Mouse (Mus musculus) ovary, postnatal 36 days (tissue): ENCODE results near the gene Tnrc6b.
A peak's percentile ranks its signal among the peaks of the same experiment; 100 is the strongest.

Experiments used
- DNase-seq: peaks from one replicate; pipeline ENCODE4 v3.0.0; 2022; ENCODE audit warnings: low spot score, mixed read lengths

Tnrc6b gene

DNA sequence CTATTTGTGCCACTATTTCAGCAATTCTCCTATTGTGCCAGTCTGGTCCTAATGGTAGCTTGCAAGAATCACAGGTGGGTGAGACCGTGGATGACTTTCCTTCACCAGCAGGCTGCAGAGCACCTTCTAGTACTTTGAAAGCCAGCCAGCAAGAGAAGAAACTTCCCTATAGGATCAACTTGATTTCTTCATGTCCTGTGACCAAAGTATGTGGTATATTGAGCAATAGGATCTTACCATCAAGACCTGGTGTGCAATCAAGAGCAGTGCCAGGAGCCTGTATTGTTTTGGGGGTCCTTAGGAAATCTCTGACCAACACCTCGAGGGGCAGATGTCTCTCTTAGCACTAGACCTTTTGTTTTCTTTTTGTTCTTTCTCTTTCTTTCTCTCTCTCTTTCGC is 81.4 kb downstream of the Tnrc6b start:
- no peak for DNase-seq

DNA sequence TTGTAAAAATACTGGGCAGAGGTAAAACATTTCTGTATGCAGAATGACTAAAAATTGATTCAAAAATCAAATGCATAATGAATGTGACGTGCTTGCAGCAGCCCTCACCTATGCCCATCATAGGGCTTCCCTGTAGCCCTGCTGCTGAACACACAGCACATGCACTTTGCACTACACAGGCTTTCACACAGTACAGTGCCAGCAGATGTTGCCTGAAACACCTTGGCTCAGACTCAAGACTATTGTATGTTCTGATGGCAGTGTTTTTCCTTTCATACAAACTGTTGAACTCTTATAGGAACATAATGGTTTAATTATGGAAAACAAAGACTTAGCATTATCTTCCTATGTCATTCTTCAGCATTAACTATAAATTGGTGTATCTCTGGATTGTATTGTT is 84.0 kb downstream of the Tnrc6b start:
- no peak for DNase-seq

DNA sequence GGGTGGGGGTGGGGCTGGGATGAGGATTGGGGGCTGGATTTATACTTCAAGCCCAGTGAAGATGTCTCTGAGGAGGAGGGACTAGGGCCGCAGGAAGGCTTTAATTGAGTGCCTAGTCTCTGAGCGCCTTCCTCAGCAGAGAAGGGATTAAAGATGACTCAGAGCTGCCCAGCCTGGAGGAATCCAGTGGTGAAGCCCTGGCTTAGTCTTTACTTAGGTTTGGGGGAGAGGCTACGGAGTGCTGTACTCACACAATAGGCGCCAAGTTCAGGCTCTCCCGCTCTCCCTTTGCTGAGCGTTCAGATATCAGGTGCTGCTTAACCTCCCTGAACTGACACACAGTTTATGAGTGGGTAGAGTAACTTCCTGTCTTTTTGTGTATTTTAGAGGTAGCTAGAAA is 86.6 kb downstream of the Tnrc6b start:
- DNase-seq: peak; percentile 24

DNA sequence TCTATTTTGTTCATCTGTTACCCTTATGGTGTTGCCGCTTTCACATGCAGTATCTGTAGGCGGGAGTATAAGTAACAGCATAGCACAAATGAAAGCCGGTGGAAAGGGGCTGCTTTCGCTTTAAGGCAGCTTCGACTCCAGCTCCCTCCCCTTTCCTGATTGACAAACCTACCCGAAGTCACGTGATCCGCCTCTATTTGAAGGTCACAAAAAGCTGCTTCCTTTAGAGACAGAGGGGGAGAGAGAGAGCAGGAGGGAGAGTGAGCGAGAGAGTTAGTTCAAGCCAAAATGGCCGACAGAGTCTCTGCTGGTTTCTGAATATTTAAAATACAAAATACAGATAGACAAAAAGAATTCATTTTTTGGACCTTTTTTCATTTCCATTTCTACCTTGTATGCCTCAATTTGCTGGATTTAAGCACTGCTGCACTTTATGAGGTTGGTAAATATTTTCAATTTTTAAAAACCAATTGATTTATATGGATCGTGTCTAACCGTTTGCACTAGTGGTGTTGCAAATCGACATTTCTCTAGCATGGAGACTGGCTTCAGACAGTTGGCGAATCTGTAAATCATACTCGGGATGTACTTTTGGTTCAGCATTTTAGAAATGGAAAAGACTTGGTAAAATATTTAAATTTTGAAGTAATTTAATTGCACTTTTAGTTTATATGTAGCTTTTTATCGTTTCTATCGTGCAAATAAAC is 87.4 kb downstream of the Tnrc6b start:
- peak; percentile 71 for DNase-seq

DNA sequence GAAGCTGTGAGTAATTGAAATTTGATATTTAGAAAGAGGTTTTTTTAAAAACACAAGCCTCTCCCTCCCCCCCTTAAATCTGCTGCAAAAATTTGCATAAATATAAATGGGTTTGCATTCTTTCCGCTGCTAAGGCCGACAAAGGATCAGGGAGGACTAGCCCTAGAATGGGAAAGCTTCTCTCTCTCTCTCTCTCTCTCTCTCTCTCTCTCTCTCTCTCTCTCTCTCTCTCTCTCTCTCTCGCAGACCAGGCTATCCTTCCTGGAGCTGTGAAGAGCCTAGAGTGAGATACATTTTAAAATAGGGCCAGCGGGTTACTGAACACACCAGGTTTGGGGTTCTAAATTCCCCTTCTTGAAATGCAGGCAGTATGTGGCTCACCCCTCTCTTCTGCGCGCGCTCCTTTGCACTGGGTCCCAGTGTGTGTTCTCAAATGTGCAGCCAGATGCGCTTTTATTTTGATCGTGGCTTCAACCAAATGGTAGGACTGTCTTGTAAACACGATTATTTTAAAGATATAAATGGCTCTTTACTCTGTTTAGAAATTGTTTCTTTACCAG is 88.0 kb downstream of the Tnrc6b start:
- peak; percentile 26 for DNase-seq

DNA sequence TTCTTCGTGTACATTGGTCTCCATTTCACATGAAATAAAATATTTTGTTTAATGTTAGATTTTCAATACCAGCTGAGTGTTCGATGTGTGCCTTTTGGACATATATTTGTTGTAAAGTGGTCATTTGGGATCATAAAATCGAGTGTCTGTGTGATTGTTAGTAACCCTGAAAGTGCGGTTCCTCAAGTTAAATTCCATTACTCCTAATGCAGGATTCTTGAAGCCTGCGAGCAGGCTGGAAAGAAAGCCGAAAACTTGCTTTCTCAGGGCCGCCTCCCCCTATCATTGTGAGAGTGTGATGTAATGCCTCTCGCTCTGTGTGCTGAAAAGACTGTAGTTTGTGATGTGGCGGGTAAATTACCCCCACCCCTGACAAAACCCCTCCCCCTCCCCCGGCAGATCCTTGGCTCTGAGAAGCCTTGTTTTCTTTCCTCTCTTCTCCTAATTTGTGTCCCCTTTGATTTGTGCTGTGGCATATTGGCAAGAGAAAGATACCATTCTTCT is 88.6 kb downstream of the Tnrc6b start:
- peak; percentile 24 for DNase-seq

DNA sequence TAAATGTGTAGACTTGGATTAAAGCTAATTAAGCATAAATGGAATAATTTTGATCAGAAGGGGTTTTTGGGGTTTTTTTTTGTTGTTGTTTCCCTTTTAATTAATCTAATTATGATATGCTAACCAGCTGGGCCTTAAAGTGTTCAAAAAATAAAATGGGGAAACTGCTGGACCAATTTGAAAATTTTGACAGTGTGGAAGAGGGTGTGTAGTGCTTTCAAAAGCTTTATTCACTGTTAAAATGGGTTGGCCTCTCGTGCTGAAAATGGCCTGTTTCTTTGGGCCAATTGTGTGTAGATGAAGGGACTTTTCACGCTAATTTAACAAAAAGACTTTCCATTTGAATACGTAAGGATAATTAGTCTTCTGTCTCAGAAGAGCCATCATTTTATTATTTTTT is 89.1 kb downstream of the Tnrc6b start:
- DNase-seq: no peak

DNA sequence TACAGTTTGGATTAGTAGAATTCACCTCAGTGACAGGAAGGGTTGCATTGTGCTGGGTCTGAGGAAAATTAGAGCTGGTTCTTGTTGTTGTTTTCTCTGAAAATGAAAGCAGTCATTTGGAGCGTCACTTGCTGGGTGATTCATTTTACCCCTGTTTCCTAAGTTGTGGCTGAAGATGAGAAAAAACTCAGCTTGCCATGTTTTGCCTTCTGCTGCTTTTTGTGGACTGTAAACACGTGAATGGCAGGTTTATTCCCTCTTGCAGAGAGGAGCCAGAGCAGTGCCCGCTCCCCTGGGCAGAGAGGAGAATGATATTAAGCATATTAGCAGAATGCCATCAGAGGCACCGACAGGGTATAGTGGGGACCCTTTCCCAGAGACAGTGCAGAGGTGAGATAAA is 89.7 kb downstream of the Tnrc6b start:
- DNase-seq: no peak

DNA sequence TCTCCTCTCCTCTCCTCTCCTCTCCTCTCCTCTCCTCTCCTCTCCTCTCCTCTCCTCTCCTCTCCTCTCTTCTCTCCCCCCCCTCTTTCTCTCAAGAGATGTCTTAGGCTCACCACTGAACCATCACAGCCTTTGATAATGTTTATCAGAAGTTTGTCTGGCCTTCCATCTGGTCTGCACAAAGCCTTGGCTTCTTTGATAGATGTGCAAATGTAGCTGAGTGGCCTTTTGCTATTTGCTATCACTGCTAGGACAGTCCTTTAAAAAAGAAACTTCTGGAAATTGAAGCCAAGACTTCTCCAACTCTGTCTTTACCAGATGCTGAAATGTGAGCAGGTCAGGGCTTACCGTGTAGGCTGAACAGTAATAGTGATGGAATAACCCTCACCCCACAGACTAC is 90.5 kb downstream of the Tnrc6b start:
- DNase-seq: no peak

DNA sequence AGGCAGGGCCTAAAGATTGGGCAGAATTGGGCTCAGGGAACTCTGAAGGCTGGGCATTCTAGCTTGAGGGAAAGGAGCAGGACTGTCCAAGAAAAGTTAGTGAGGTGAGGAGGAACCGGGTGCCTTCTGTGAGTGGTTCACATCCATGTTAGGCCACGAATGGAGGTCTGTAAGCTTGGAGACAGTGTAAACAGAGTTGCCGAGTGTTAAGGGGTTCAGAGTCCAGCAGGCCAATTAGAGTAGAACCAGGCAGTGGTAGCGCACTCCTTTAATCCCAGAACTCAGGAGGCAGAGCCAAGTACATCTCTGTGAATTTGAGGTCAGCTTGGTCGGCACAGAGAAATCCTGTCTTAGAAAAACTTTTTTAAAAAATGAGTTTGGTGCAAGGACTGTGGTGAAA is 96.0 kb downstream of the Tnrc6b start:
- no peak for DNase-seq

DNA sequence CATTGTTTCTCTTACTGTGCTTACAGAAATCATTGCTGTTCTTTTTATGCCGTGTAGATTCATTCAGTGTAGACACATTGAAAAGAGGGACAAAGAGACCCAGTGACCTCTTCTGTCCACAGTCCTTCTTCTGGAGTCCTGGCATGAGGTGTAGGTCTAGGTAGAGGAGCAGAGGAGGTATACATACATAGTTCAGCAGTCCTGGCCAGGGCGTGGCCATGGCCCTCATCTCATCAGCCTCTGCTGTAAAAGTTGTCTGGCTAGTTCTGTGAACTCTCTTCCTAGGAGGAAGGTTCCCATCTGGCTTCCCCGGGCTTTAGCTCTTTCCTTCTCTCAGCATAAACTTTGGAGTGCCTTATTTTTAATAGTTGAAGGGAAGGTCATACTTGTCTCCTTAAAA is 99.1 kb downstream of the Tnrc6b start:
- DNase-seq: no peak

DNA sequence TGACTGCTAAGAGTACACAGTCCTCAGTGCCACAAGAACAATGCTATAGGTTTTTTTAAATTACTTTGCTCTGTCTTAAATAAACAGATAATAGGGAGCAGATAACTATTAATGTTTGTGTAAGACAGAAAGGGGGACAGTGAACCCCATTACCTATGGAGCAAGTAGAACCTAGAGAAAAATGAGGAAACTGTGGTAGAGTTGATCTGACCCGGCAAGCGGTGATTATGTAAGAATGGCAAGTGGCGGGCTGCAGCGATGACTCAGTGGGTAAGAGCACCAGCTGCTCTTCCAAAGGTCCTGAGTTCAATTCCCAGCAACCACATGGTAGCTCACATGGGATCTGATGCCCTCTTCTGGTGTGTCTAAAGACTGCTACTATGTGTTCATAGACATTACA is 101.7 kb downstream of the Tnrc6b start:
- DNase-seq: no peak

DNA sequence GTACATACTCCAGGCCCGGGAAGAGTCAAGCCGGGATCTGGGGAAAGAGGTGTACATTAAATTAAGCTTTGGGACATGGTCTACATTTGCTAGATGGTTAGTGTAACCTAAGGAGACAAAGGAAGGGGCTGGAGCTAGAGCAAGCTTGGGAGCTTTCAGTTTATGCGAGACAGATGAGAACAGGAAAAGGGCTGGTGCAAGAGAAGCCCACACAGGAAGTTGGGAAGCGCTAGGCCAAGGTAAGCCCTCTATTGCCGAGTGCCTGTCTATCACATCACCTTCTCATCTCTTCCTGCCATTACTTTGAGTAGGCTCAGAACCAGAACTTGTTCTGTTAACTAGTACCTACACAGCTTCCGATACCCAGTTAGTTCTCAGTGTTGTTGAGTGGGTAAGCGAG is 103.7 kb downstream of the Tnrc6b start:
- no peak for DNase-seq

DNA sequence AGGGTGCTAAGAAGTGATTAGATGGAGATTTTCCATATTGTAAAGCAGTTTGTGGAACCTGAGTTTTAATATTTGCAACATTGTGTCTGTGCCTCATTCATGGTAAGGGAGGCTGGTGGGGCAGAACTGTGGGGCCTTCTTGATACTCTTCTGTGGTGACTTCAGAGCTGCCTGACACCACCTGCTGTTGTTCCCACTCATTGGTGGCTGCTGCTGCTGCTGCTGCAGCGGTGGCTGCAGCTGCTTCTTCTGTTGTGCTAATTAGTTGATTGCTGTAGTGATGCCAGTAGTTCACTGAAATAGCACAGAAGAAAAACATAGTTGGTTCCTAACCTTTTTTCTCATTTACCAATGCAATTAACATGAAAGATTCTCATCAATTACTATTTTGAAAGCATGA is 111.2 kb downstream of the Tnrc6b start:
- DNase-seq: no peak

DNA sequence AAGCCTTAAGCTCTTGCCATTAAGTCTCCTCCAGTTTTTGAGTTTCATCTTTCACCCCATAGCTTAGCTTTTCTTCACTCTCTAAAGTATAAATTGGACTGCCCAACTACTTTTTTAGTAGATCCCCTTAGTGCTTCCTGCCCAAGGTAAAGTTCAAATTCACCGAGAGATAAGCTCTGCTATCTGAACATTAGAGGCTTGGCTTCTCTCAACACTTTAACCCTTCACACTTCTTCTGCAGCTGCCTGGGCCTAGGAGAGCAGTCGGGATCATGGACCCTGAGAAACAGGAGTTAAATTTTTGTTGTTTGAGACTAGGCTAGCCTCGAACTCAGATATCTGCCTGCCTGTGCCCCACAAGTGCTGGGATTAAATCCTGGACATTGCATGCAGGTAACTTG is 120.1 kb downstream of the Tnrc6b start:
- no peak for DNase-seq

DNA sequence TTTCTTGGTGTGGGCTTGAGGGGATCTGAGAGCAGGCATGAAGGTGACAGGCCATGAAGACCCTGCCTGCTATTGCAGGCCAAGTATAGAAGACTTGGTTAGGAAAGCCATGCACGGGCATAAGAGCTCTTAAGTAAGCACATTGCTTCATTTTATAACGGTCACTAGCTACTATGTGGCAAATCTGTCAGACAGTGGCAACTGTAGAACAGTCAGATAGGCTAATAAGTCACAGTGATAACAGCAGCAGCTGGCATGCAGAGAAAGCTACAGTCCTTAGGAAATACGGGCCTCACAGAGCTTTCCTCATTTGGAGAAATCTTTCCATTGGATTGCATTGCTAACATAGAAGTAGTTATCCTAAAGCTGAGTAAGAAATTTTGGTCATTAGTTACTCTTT is 121.7 kb downstream of the Tnrc6b start:
- no peak for DNase-seq

DNA sequence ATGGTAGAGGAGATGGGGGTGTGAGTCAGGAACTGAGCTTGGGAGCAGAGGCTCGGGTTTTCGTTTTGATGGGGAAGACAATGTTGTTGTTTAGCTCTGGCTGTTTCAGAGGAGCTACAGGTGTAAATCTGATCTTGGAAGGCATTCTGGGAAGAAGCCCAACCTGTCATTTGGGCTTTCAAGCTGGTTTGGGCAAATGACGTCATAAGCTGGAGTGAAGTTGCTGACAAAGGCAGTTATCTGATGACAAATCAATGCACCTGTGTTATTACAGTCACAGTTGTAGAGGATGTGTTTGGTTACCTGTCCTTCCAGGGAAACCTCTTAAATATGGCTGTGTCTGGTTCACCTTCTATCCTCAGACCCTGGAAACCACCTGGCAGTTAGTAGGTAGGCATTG is 125.1 kb downstream of the Tnrc6b start:
- DNase-seq: no peak

DNA sequence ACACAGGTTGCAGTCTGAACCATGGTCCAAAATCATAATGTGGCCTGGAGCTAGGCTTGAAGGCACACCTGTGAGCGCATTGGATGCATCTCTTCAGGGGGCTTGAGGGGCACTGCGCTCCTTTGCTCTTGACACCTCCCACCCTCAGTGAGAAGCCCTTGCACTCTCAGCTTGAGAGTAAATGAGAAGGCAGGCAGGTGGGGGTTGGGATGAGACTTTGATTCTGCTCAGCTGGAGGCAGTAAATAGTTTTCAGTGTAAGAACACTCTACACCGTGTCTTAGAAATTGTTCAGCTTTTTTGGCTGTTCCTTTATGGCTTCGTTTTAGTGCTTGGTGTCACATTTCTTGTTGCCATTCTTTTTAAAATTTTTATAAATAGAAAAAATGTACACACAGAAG is 127.7 kb downstream of the Tnrc6b start:
- DNase-seq: no peak

DNA sequence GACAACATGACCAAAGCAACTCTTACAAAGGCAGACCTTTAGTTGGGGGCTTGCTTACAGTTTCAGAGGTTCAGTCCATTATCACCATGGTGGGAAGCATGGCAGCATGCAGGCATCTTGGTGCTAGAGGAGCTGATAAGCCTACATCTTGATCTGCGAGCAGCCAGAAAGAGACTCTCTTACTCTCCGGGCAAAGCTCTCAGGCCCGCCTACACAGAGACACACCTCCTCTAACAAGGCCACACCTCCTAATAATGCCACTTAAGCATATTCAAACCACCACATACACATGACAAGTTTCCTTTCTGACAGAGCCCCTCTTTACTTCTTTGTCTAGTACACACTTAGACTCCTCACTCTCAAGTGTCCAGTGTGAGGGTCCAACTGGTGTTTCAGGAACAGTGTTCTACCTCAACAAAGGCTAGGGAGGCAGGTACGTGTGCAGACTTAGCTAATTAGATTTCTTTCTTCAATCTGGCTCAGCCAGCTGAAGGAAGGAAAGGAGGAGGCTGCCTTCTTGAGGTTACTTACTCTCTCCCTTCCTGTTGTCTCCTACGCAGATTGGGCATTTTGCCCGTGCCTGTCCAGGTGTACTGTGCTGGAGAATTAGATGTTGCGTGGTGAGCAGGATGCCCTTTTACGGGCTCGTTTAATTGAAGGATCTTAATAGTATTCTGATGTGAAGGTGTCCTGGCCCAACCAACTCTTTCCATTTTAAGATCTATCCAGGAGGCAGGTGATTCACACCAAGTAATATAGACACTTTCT is 128.7 kb downstream of the Tnrc6b start:
- peak; percentile 25 for DNase-seq

DNA sequence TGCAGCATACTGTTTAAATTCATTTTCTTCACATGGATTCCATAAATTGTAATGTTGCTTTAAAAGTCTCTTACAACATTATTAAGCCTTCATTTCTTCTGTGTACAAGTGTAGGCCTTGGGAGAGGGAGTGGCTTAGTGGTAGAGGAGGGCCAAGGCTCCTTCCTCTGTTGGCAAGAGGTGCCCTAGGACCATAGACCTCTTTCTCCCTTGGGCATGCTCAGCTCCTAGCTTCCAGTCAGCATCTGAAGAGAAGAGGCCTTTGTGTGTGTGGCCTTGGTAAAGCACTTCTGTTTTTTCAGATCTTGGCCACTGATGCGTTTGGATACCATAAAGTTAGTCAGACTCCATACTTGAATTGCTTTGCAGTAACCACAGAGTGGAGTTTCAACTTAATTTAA is 133.1 kb downstream of the Tnrc6b start:
- DNase-seq: no peak

DNA sequence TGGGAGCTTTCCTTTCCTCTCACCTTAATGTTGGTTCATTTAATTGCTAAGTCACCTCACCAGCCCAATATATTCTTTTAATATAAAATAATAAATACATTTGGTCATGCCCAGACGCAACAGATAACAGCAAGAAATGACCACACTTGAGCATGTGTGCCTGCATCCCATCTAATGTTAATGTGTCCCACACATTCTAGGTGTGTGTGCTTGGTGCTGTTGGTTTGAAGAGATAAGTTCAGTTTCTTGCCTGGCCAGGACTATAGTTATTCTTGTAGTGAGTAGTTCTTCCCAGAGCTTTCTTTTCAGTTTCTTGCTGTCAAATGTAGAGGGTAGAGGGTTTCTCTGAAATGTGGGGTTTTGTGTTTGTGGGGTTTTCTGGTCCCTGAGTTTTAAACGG is 133.8 kb downstream of the Tnrc6b start:
- no peak for DNase-seq

DNA sequence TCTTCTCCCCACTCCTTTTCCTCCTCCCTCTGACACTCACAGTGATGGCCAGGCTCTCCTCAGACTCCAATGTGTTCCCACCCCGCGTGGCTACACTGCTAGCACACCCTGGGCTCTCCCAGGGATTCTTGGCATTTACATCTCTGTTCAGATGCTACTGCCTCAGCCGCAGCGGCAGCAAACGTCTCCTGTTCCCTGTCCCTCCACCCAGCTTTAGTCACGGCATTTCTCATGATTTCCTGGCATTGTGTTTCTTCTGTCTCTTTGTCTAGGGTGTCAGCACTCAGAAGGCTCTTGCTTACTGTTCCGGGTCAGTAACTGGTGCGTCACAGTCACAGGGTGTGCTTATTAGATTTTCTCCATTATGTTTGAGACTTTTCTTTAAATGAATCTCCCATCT is 138.9 kb downstream of the Tnrc6b start:
- no peak for DNase-seq

DNA sequence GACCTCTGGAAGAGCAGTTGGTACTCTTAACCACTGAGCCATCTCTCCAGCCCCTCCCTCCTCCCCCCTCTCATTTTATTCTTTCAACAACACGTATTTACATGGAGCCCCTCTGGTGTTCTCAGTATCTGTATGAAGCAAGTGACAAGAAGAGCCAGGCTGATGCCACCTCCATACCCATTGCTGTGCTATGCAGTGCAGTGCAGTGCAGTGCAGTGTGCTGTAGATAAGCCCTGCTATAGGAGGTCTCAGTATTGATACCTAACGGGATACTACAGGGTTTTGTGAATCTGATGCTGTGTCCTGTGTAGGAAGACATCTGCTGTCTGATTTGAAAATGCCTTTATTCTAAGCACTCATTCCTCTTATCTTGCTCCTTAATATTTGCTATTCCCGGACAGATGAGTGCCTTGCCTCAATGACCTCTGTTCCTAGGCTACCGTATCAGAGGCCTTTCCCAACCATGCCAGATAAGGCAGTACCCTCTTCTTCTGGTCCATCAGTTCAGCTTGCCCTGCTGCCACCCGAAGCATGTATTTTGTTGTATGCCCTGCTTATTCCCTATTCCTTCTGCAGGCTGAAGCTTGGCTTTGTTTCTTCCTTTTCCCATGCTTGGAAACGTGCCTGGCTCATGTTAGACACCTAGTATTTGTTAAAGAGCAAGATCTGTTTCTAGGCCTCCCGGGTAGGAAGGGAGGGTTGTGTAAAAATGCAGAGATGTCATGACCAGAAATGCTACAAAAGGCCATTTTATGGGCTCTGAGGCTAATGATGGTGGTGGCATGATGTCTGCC is 139.8 kb downstream of the Tnrc6b start:
- no peak for DNase-seq
